In genomic region chr16:42189431-42190081, GRCm38 (mm10) we compare ENCODE assay signal across 8 mouse cellular contexts.
DNase-seq lines count a peak whose midpoint lies in the region; ATAC-seq and TF ChIP-seq lines count a peak whose summit lies in the region.

No protein-coding gene starts in this region.

- H3K9me3 ChIP-seq in kidney, embryonic 15.5 days (replicated peaks): no peaks in the 10 kb centered on the region
- H3K9me3 ChIP-seq in heart, embryonic 10.5 days: no peaks in the 10 kb centered on the region
- no peaks in the 10 kb centered on the region for H3K9me3 ChIP-seq in liver, embryonic 11.5 days (ENCODE audit: control insufficient read depth, low read length)
- no peaks in the 10 kb centered on the region for H3K9me3 ChIP-seq in stomach, embryonic 14.5 days (ENCODE audit: control insufficient read depth, low read depth, low read length)

- 36% methylated on average over 14 of the region's 14 CpGs for WGBS in kidney, embryonic 15.5 days
- 48% methylated on average over 14 of the region's 14 CpGs for WGBS in heart, embryonic 10.5 days
- 44% methylated on average over 14 of the region's 14 CpGs for WGBS in liver, embryonic 11.5 days
- WGBS in stomach, embryonic 14.5 days: 33% methylated on average over 14 of the region's 14 CpGs

- peak overlapping the region; percentile 94 for H3K4me2 ChIP-seq in kidney, embryonic 15.5 days
- H3K4me2 ChIP-seq in liver, embryonic 11.5 days: peak overlapping the region; percentile 63
- peak overlapping the region; percentile 65 for H3K4me2 ChIP-seq in stomach, embryonic 14.5 days (replicated peaks; ENCODE audit: low read depth, low read length)

- TF ChIP-seq CTCF in brain, embryonic 14.5 days (IDR thresholded peaks at IDR 0.05; ENCODE audit: borderline replicate concordance, extremely low read depth, insufficient read depth, insufficient read length): no peak

- H3K36me3 ChIP-seq in kidney, embryonic 15.5 days: no peaks in the 10 kb centered on the region
- H3K36me3 ChIP-seq in heart, embryonic 10.5 days: no peaks in the 10 kb centered on the region
- H3K36me3 ChIP-seq in liver, embryonic 11.5 days (ENCODE audit: control insufficient read depth, insufficient read depth, low read length): no peaks in the 10 kb centered on the region
- H3K36me3 ChIP-seq in stomach, embryonic 14.5 days (ENCODE audit: control insufficient read depth, insufficient read depth, low read length): no peaks in the 10 kb centered on the region

- peak overlapping the region; percentile 95; the same call in 1 of the 2 replicates for H3K27ac ChIP-seq in kidney, embryonic 15.5 days
- peak overlapping the region; percentile 95 for H3K27ac ChIP-seq in heart, embryonic 10.5 days
- H3K27ac ChIP-seq in liver, embryonic 11.5 days (ENCODE audit: low read depth, low read length): no peak overlapping the region
- H3K27ac ChIP-seq in stomach, embryonic 14.5 days (ENCODE audit: low read length): peak overlapping the region; percentile 53

- H3K4me3 ChIP-seq in kidney, embryonic 15.5 days (replicated peaks): peak overlapping the region; percentile 48
- H3K4me3 ChIP-seq in heart, embryonic 10.5 days: peak overlapping the region; percentile 70
- peak overlapping the region; percentile 44; the same call in 1 of the 2 replicates for H3K4me3 ChIP-seq in liver, embryonic 11.5 days (ENCODE audit: low read depth, low read length)
- H3K4me3 ChIP-seq in stomach, embryonic 14.5 days (ENCODE audit: low read depth, low read length): peak overlapping the region; percentile 47

- no peak for TF ChIP-seq POLR2A in brain, embryonic 14.5 days (IDR thresholded peaks at IDR 0.05; ENCODE audit: borderline replicate concordance, extremely low read depth, insufficient read depth, insufficient read length, poor library complexity, severe bottlenecking)

- ATAC-seq in kidney, embryonic 15.5 days (replicated peaks; ENCODE audit: low FRiP score): no peak; the same call in none of the 2 replicates
- no peak; the same call in 1 of the 2 replicates for ATAC-seq in liver, embryonic 11.5 days (replicated peaks; ENCODE audit: low FRiP score)
- ATAC-seq in stomach, embryonic 14.5 days (ENCODE audit: insufficient number of reproducible peaks, insufficient read depth, low FRiP score, low read depth): no peak

- H3K4me1 ChIP-seq in kidney, embryonic 15.5 days: peaks cover 10% of the 10 kb centered on the region
- H3K4me1 ChIP-seq in heart, embryonic 10.5 days: peaks cover 2% of the 10 kb centered on the region; the same call in 1 of the 2 replicates
- H3K4me1 ChIP-seq in liver, embryonic 11.5 days (replicated peaks; ENCODE audit: control insufficient read depth, insufficient read depth, low read length): no peaks in the 10 kb centered on the region
- H3K4me1 ChIP-seq in stomach, embryonic 14.5 days (ENCODE audit: control insufficient read depth, insufficient read depth, low read length): no peaks in the 10 kb centered on the region

- H3K9ac ChIP-seq in kidney, embryonic 15.5 days: peak overlapping the region; percentile 27; the same call in 1 of the 2 replicates
- 0 out of 2 replicates have a peak overlapping the region, but pooled peaks have one; percentile 44 for H3K9ac ChIP-seq in liver, embryonic 11.5 days (ENCODE audit: low read depth, low read length)
- H3K9ac ChIP-seq in stomach, embryonic 14.5 days (replicated peaks; ENCODE audit: low read depth, low read length): 0 out of 2 replicates have a peak overlapping the region, but pooled peaks have one; percentile 1

- no peak for DNase-seq in kidney, adult 8-10 months
- DNase-seq in brain, embryonic 14.5 days (ENCODE audit: low read depth): peak; percentile 85
- DNase-seq in heart, embryonic 10.5 days (ENCODE audit: low spot score): no peak
- no peak for DNase-seq in liver, embryonic 11.5 days (ENCODE audit: low spot score)
- no peak for DNase-seq in urinary bladder, adult 18-20 months (ENCODE audit: low spot score in 2 of 2)
- no peak for DNase-seq in cerebellum, postnatal 36 days

- no peaks in the 10 kb centered on the region for H3K27me3 ChIP-seq in kidney, embryonic 15.5 days
- H3K27me3 ChIP-seq in heart, embryonic 10.5 days (ENCODE audit: insufficient read depth, poor library complexity, severe bottlenecking): no peaks in the 10 kb centered on the region
- H3K27me3 ChIP-seq in liver, embryonic 11.5 days (replicated peaks; ENCODE audit: control insufficient read depth, insufficient read depth, low read length): no peaks in the 10 kb centered on the region
- no peaks in the 10 kb centered on the region for H3K27me3 ChIP-seq in stomach, embryonic 14.5 days (ENCODE audit: control insufficient read depth, insufficient read depth, low read length)
